Mouse (Mus musculus): ENCODE results near the gene Ces1d. TPM values are rescaled to one million over a fixed set of nuclear protein-coding genes. Genes with fewer than 3 reads are reported as not detected.
"Not testable (repeated sequence)": the region's sequence is repeated elsewhere in the genome, so short reads cannot be mapped to it uniquely, and the experiment has no call there.

The Ces1d gene
- polyA plus RNA-seq, 1 experiment: not detected

GRCm38 (mm10) chr8:93217867-93218266 is 20.2 kb upstream of the Ces1d start:
- no peak overlapping the region for H3K4me3 ChIP-seq (ENCODE audit: insufficient read depth, low read length)
- no peaks in the 10 kb centered on the region for H3K4me1 ChIP-seq (ENCODE audit: control insufficient read depth, insufficient read depth, low read length)
- H3K27ac ChIP-seq (ENCODE audit: insufficient read depth, low read depth, low read length): no peak overlapping the region
- TF ChIP-seq POLR2A (IDR thresholded peaks at IDR 0.05; ENCODE audit: borderline replicate concordance, low read depth, low read length) (no peak), CTCF (IDR thresholded peaks at IDR 0.05; ENCODE audit: low read depth, low read length) (no peak)

DNA sequence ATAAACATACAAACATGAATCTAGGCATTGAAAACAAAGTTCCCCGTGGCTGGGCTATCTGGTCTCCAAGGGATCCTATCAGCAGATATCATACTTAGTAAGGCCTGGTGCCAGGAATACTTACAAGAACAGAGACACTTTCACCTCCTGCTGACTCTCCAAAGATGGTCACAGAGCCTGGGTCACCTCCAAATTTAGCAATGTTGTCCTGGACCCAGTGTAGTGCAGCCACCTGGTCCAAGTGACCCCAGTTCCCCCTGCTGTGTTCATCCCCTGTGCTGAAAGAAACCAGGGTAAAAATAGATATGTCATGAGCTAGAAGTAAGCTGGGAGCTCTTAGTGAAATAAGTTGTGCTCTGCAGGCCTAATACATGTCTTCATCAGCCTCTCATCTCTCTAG is 19.7 kb upstream of the Ces1d start:
- Histone ChIP-seq H3K4me3 (ENCODE audit: insufficient read depth, low read length) (no peak overlapping the region), H3K4me1 (ENCODE audit: control insufficient read depth, insufficient read depth, low read length) (no peaks in the 10 kb centered on the region), H3K27ac (ENCODE audit: insufficient read depth, low read depth, low read length) (no peak overlapping the region)
- TF ChIP-seq CTCF (IDR thresholded peaks at IDR 0.05; ENCODE audit: low read depth, low read length): no peak

DNA sequence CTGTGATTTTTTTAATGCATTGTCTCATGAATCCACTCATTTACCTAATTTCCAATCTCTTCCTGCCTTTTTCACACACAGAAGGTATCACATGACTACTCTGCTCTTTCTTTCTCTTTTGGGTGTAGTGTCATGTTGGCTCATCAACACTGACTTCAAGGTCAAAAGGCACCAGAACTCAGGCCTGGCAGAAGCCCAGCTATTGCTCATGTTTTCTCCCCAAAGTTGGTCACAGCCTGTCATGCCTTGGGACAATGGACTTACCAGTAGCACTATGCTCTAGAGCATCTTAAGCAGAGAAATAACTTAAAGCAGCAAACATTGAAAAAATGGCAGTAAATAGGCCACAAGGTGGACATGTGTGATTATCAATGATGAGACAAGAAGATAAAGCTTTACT is 13.5 kb upstream of the Ces1d start:
- Histone ChIP-seq H3K4me3 (ENCODE audit: insufficient read depth, low read length) (no peak overlapping the region), H3K27ac (ENCODE audit: insufficient read depth, low read depth, low read length) (no peak overlapping the region), H3K4me1 (ENCODE audit: control insufficient read depth, insufficient read depth, low read length) (no peaks in the 10 kb centered on the region)
- TF ChIP-seq CTCF (IDR thresholded peaks at IDR 0.05; ENCODE audit: low read depth, low read length) (no peak), POLR2A (IDR thresholded peaks at IDR 0.05; ENCODE audit: borderline replicate concordance, low read depth, low read length) (no peak)

GRCm38 (mm10) chr8:93199146-93199545 is 1.5 kb upstream of the Ces1d start:
- H3K4me3 ChIP-seq (ENCODE audit: insufficient read depth, low read length); H3K4me1 ChIP-seq (ENCODE audit: control insufficient read depth, insufficient read depth, low read length); H3K27ac ChIP-seq (ENCODE audit: insufficient read depth, low read depth, low read length): not testable (repeated sequence)

- no peaks in the 10 kb centered on the region for H3K4me1 ChIP-seq (ENCODE audit: control insufficient read depth, insufficient read depth, low read length)
- no peak for TF ChIP-seq CTCF (IDR thresholded peaks at IDR 0.05; ENCODE audit: low read depth, low read length)
- TF ChIP-seq POLR2A (IDR thresholded peaks at IDR 0.05; ENCODE audit: borderline replicate concordance, low read depth, low read length): no peak
- H3K27ac ChIP-seq (ENCODE audit: insufficient read depth, low read depth, low read length): no peak overlapping the region
- H3K4me3 ChIP-seq (ENCODE audit: insufficient read depth, low read length): no peak overlapping the region
Observed at GRCm38 (mm10) chr8:93196436-93196835, 1.2 kb downstream of the Ces1d start.

- TF ChIP-seq POLR2A (IDR thresholded peaks at IDR 0.05; ENCODE audit: borderline replicate concordance, low read depth, low read length) (no peak), CTCF (IDR thresholded peaks at IDR 0.05; ENCODE audit: low read depth, low read length) (no peak)
- Histone ChIP-seq H3K4me3 (ENCODE audit: insufficient read depth, low read length) (no peak overlapping the region), H3K27ac (ENCODE audit: insufficient read depth, low read depth, low read length) (no peak overlapping the region), H3K4me1 (ENCODE audit: control insufficient read depth, insufficient read depth, low read length) (no peaks in the 10 kb centered on the region)
Observed at GRCm38 (mm10) chr8:93180581-93181129, 17.0 kb downstream of the Ces1d start.

- Histone ChIP-seq H3K4me3 (ENCODE audit: insufficient read depth, low read length) (no peak overlapping the region), H3K4me1 (ENCODE audit: control insufficient read depth, insufficient read depth, low read length) (no peaks in the 10 kb centered on the region), H3K27ac (ENCODE audit: insufficient read depth, low read depth, low read length) (no peak overlapping the region)
- TF ChIP-seq CTCF (IDR thresholded peaks at IDR 0.05; ENCODE audit: low read depth, low read length) (no peak), POLR2A (IDR thresholded peaks at IDR 0.05; ENCODE audit: borderline replicate concordance, low read depth, low read length) (no peak)
Observed at GRCm38 (mm10) chr8:93176593-93176992, 21.0 kb downstream of the Ces1d start.

- Histone ChIP-seq H3K4me3 (ENCODE audit: insufficient read depth, low read length) (no peak overlapping the region), H3K4me1 (ENCODE audit: control insufficient read depth, insufficient read depth, low read length) (no peaks in the 10 kb centered on the region), H3K27ac (ENCODE audit: insufficient read depth, low read depth, low read length) (no peak overlapping the region)
- TF ChIP-seq POLR2A (IDR thresholded peaks at IDR 0.05; ENCODE audit: borderline replicate concordance, low read depth, low read length) (no peak), CTCF (IDR thresholded peaks at IDR 0.05; ENCODE audit: low read depth, low read length) (no peak)
Observed at GRCm38 (mm10) chr8:93174554-93174953, 23.1 kb downstream of the Ces1d start.

DNA sequence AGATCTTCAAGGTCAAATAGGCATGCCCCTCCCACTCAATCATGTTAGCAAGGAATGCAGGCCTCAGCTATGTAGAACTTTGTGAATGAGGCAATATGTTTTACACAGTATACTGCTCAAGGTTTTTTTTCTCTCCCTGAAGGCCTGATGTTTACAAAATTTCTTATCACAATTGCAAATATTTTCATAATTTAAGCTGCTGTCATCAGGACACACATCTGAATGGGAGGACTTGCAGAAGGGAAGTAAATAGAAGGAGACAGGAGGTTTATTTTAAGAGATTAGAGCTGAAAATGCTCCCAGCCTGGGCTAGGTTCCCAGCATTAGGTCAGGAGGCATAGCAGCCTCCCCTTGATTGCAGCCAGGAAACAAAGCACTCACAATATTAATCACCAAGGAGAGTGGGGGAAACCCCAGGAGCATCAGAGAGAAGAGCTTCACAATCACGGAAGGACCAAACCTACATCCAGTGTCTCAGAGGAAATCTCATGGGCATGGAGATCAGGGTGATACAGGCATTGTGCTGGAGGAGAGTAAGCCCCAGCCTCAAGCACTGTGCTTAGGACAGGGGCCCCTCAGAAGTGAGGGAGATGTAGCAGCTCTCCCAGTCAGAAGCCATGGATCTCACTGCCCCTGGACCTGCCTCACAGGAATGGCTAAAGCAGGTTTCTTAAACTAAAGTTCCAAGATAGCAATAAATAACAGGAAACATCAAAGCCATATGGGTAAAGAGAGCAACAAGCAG is 25.6 kb downstream of the Ces1d start:
- no peak overlapping the region for H3K4me3 ChIP-seq (ENCODE audit: insufficient read depth, low read length)
- H3K27ac ChIP-seq (ENCODE audit: insufficient read depth, low read depth, low read length): no peak overlapping the region
- H3K4me1 ChIP-seq (ENCODE audit: control insufficient read depth, insufficient read depth, low read length): no peaks in the 10 kb centered on the region
- no peak for TF ChIP-seq POLR2A (IDR thresholded peaks at IDR 0.05; ENCODE audit: borderline replicate concordance, low read depth, low read length)
- no peak for TF ChIP-seq CTCF (IDR thresholded peaks at IDR 0.05; ENCODE audit: low read depth, low read length)

- H3K4me3 ChIP-seq (ENCODE audit: insufficient read depth, low read length): no peak overlapping the region
- H3K27ac ChIP-seq (ENCODE audit: insufficient read depth, low read depth, low read length): no peak overlapping the region
- no peak for TF ChIP-seq POLR2A (IDR thresholded peaks at IDR 0.05; ENCODE audit: borderline replicate concordance, low read depth, low read length)
- no peak for TF ChIP-seq CTCF (IDR thresholded peaks at IDR 0.05; ENCODE audit: low read depth, low read length)
- H3K4me1 ChIP-seq (ENCODE audit: control insufficient read depth, insufficient read depth, low read length): no peaks in the 10 kb centered on the region
Observed at GRCm38 (mm10) chr8:93163363-93163762, 34.3 kb downstream of the Ces1d start.

Data from bone marrow macrophage, adult 2 months (primary cell).